Mouse (Mus musculus) urinary bladder, adult 2 months (tissue): Measurements from ENCODE around the gene Pcmt1. TPM values are rescaled to one million over a fixed set of nuclear protein-coding genes. Genes with fewer than 3 reads are reported as not detected.
A peak's percentile ranks its signal among the peaks of the same experiment; 100 is the strongest.

Experiments used
- DNase-seq: peaks from one replicate; pipeline ENCODE4 v3.0.0; 2022; ENCODE audit warnings: low spot score
- polyA plus RNA-seq: library from polyadenylated mRNA; depleted of rRNA; stranded (reverse); fragments of >200 nt; gene quantifications from 2 replicates; pipeline ENCODE4 v1.2.3, GENCODE M21; 2012; rRNA removed

The Pcmt1 gene
- polyA plus RNA-seq, 1 experiment: 67.5 TPM

DNA sequence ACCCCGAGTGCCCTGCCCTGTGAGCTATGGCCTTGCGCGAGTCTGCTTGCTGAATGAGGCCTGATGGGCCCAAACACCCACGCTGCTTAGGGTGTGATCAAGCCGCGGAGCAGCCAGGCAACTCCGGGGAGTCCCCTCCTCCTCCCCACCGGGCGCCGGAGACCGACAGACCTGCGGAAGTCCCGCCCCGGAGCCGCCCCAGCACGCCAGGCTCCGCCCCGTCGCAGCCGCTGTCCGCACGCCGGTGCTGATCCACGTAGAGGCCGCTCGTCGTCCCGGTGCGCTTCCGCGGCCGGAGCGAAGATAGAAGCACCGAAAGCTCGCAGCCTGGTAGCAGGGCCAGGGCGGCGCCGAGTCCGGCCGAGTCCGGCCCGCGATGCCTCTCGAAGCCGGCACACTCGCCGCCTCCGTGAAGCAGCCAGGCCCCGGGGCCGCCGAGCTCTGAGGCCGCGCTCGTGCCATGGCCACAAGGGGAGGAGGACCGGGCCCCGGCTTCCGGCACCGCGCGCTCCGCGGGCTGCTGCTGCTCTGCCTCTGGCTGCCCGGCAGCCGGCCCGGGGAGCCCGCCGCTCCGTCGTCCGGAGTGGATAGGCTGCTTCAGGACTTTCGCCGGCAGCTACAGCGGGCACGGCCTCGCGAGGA lies 91.2 kb downstream of the Pcmt1 start, which contains the start of gene Lrp11:
Lrp11 (plus strand) TSS at position 209 of the 642 bp plus-strand sequence.
- peak; percentile 90 for DNase-seq

DNA sequence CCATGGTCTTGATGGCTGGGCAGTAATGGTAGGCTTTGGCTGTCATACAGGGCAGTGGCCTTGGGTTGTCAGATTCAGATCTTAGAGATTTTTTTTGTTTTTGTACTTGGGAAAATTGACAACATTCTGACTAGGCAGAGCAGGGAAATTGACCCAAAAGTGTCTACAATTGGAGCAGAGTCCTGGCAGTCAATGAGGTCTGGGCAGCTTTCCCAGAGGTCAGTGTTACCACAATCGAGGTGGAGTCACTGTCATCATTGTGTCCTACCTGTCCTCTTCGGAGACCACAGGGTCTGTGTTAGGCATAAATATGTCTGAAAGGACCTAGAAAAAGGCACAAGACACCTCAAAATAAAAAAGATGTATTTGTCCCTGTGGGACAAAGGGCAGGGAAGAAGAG lies 94.2 kb downstream of the Pcmt1 start:
- no peak for DNase-seq

DNA sequence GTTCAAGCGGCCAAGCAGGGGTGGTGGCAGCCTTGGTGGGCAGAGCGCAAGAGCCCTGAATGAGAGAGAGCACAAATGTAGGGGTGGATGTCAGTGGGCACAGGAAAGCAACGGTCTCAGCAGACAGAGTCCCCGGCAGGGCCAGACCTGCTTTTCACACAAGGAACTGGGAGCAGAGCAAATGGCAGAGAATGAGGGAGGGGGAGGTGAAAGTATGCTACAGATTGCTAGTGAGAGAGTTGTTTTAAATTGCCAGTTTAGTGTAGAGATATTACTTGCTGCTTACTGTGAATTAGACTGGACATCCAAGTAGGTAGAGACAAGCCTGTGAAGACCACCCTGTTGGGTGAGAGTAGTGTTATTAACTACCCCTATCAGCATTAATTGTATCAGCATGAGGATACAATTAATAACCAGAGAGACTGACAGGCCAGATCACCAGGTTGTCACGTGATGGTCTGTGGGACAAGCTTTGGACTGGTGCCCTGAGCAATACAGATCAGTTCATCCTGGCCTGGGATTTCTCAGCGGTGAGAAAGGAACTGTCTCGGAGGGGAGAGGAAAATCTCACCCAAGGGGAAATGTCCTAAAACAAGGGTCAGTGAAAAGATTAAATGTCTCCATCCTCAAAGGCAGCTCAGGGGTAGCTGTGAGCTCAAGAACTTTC lies 97.9 kb downstream of the Pcmt1 start:
- no peak for DNase-seq

GRCm38 (mm10) chr10:7582157-7582890 lies 98.6 kb downstream of the Pcmt1 start:
- DNase-seq: no peak

GRCm38 (mm10) chr10:7581401-7581800 lies 99.5 kb downstream of the Pcmt1 start:
- no peak for DNase-seq

Other genes starting within 250 kb of the Pcmt1 start
- gene Ulbp1, start 207.5 kb downstream of the Pcmt1 start, polyA plus RNA-seq: 1.4 and 1.6 TPM in 2 replicates
- gene Lrp11, start 91.3 kb downstream of the Pcmt1 start, polyA plus RNA-seq: 2.7 and 3.2 TPM in 2 replicates
- gene Nup43, start 13.6 kb downstream of the Pcmt1 start, polyA plus RNA-seq: 10.2 and 12.4 TPM in 2 replicates
- gene Lats1, start 78 bp upstream of the Pcmt1 start, polyA plus RNA-seq: 17.4 and 17.6 TPM in 2 replicates
- 16.2 and 19.4 TPM in 2 replicates for gene Katna1, start 44.9 kb upstream of the Pcmt1 start, polyA plus RNA-seq
- 81.8 and 82.6 TPM in 2 replicates for gene Ginm1, start 111.7 kb upstream of the Pcmt1 start, polyA plus RNA-seq
- gene Ppil4, start 111.8 kb upstream of the Pcmt1 start, polyA plus RNA-seq: 14.8 and 19.9 TPM in 2 replicates
- 0.28 and 0.44 TPM in 2 replicates for gene Zc3h12d, start 151.3 kb upstream of the Pcmt1 start, polyA plus RNA-seq